Mouse (Mus musculus) forebrain, embryonic 12.5 days (tissue): ENCODE results near the gene Phyh. TPM values are rescaled to one million over a fixed set of nuclear protein-coding genes. Genes with fewer than 3 reads are reported as not detected.
"Not testable (repeated sequence)": the region's sequence is repeated elsewhere in the genome, so short reads cannot be mapped to it uniquely, and the experiment has no call there.

Experiments
- ATAC-seq: fragments of 200-750 bp; cut with Nextera tagmentation; 2 replicates; pipeline ENCODE4 v1.8.0; 2017; ENCODE audit warnings: moderate TSS enrichment; ENCODE audit not compliant: low FRiP score
- H3K27ac ChIP-seq: fragments of 300-500 bp; sonication (generic); 2 replicates; pipeline ENCODE4 v1.5.1; 2016; ENCODE audit warnings: mild to moderate bottlenecking
- H3K27me3 ChIP-seq: fragments of 300-500 bp; sonication (generic); 2 replicates; pipeline ENCODE4 v1.6.1; 2016; ENCODE audit warnings: mild to moderate bottlenecking
- H3K36me3 ChIP-seq: fragments of 300-500 bp; sonication (generic); replicated peaks from 2 replicates; pipeline ENCODE4 v1.6.1; 2016; ENCODE audit warnings: mild to moderate bottlenecking
- H3K4me1 ChIP-seq: fragments of 300-500 bp; sonication (generic); 2 replicates; pipeline ENCODE4 v1.6.1; 2016
- H3K4me2 ChIP-seq: fragments of 300-500 bp; sonication (generic); 2 replicates; pipeline ENCODE4 v1.6.1; 2016; ENCODE audit warnings: mild to moderate bottlenecking, moderate library complexity
- H3K4me3 ChIP-seq: fragments of 300-500 bp; sonication (generic); replicated peaks from 2 replicates; pipeline ENCODE4 v1.5.1; 2016; ENCODE audit warnings: mild to moderate bottlenecking
- H3K9ac ChIP-seq: fragments of 300-500 bp; sonication (generic); 2 replicates; pipeline ENCODE4 v1.6.1; 2016; ENCODE audit warnings: mild to moderate bottlenecking
- H3K9me3 ChIP-seq: fragments of 300-500 bp; sonication (generic); 2 replicates; pipeline ENCODE4 v1.6.1; 2016
- WGBS: fragments of 180-500 bp; shearing (Covaris S2); methylation state at CpG from one replicate; pipeline ENCODE4 v1.1.7; 2016; 5-methylcytosine and 5-hydroxymethylcytosine counted together
- polyA plus RNA-seq: library from polyadenylated mRNA; unstranded; fragments of >200 nt; fragmentation: Nextera tagmentation; extraction: Ambion mirVana; gene quantifications from 2 replicates; pipeline ENCODE4 v1.2.1, GENCODE M21; 2016

The Phyh gene
- polyA plus RNA-seq, 1 experiment from 2014 or later: 44.0 TPM

- Histone ChIP-seq H3K9ac (no peak overlapping the region), H3K4me3 (no peak overlapping the region), H3K36me3 (0 out of 2 replicates have a peak, but pooled peaks cover 3% of the 10 kb centered on the region), H3K27ac (no peak overlapping the region), H3K9me3 (no peaks in the 10 kb centered on the region), H3K27me3 (no peaks in the 10 kb centered on the region), H3K4me2 (no peak overlapping the region), H3K4me1 (peaks cover 8% of the 10 kb centered on the region; the same call in 1 of the 2 replicates)
- no peak for ATAC-seq
- 68% methylated on average over 7 of the region's 7 CpGs for WGBS
These were observed 3.8 kb downstream of the Phyh start for GRCm38 (mm10) chr2:4922476-4923164.

- WGBS: 85% methylated on average over 3 of the region's 3 CpGs
- Histone ChIP-seq H3K4me1 (no peaks in the 10 kb centered on the region), H3K27ac (no peak overlapping the region), H3K9me3 (no peaks in the 10 kb centered on the region), H3K4me2 (no peak overlapping the region), H3K36me3 (peaks cover 13% of the 10 kb centered on the region; the same call in 1 of the 2 replicates), H3K4me3 (no peak overlapping the region), H3K9ac (no peak overlapping the region), H3K27me3 (no peaks in the 10 kb centered on the region)
- ATAC-seq: no peak
These were observed 8.6 kb downstream of the Phyh start for GRCm38 (mm10) chr2:4927391-4927790.

- Histone ChIP-seq H3K9ac (no peak overlapping the region), H3K27ac (no peak overlapping the region), H3K27me3 (no peaks in the 10 kb centered on the region), H3K4me2 (no peak overlapping the region), H3K4me1 (no peaks in the 10 kb centered on the region), H3K9me3 (no peaks in the 10 kb centered on the region), H3K36me3 (peaks cover 13% of the 10 kb centered on the region; the same call in 1 of the 2 replicates), H3K4me3 (no peak overlapping the region)
- WGBS: 88% methylated on average over 2 of the region's 2 CpGs
- ATAC-seq: no peak
These were observed 10.4 kb downstream of the Phyh start for GRCm38 (mm10) chr2:4929230-4929629.

GRCm38 (mm10) chr2:4934516-4934915, 15.7 kb downstream of the Phyh start:
- peaks cover 15% of the 10 kb centered on the region; the same call in 1 of the 2 replicates for H3K36me3 ChIP-seq

GRCm38 (mm10) chr2:4937931-4938330, 19.1 kb downstream of the Phyh start:
- Histone ChIP-seq H3K36me3 (0 out of 2 replicates have a peak, but pooled peaks cover 5% of the 10 kb centered on the region), H3K4me3 (no peak overlapping the region), H3K4me1 (no peaks in the 10 kb centered on the region), H3K9me3 (0 out of 2 replicates have a peak, but pooled peaks cover 1% of the 10 kb centered on the region), H3K9ac (no peak overlapping the region), H3K27ac (no peak overlapping the region), H3K27me3 (no peaks in the 10 kb centered on the region), H3K4me2 (no peak overlapping the region)
- no peak for ATAC-seq
- 92% methylated on average over 7 of the region's 7 CpGs for WGBS

More at GRCm38 (mm10) chr2:4934516-4934915, 15.7 kb downstream of the Phyh start:
- Histone ChIP-seq H3K4me1 (no peaks in the 10 kb centered on the region), H3K27me3 (no peaks in the 10 kb centered on the region), H3K9ac (no peak overlapping the region), H3K9me3 (no peaks in the 10 kb centered on the region), H3K27ac (no peak overlapping the region), H3K4me3 (no peak overlapping the region), H3K4me2 (no peak overlapping the region)
- 93% methylated on average over 9 of the region's 9 CpGs for WGBS
- no peak for ATAC-seq

GRCm38 (mm10) chr2:4940861-4941260, 22.0 kb downstream of the Phyh start:
- Histone ChIP-seq H3K4me3 (no peak overlapping the region), H3K4me2 (no peak overlapping the region), H3K27me3 (no peaks in the 10 kb centered on the region), H3K27ac (no peak overlapping the region), H3K4me1 (no peaks in the 10 kb centered on the region), H3K9me3 (peaks cover 7% of the 10 kb centered on the region; the same call in 1 of the 2 replicates), H3K9ac (no peak overlapping the region), H3K36me3 (0 out of 2 replicates have a peak, but pooled peaks cover 5% of the 10 kb centered on the region)
- WGBS: 94% methylated on average over 11 of the region's 11 CpGs
- ATAC-seq: no peak

GRCm38 (mm10) chr2:4949691-4950090, 30.9 kb downstream of the Phyh start:
- not testable (repeated sequence) for H3K4me3 ChIP-seq, H3K9me3 ChIP-seq, H3K36me3 ChIP-seq, H3K9ac ChIP-seq, H3K27me3 ChIP-seq, H3K27ac ChIP-seq, ATAC-seq, H3K4me1 ChIP-seq, H3K4me2 ChIP-seq
- WGBS: 90% methylated on average over 6 of the region's 8 CpGs

- ATAC-seq: no peak
- H3K4me2 ChIP-seq: no peak overlapping the region
- WGBS: 91% methylated on average over 2 of the region's 2 CpGs
These were observed 32.2 kb downstream of the Phyh start for GRCm38 (mm10) chr2:4950986-4951385.

GRCm38 (mm10) chr2:4954216-4954760, 35.5 kb downstream of the Phyh start:
- Histone ChIP-seq H3K4me3 (no peak overlapping the region), H3K9ac (no peak overlapping the region), H3K27me3 (no peaks in the 10 kb centered on the region), H3K36me3 (no peaks in the 10 kb centered on the region), H3K4me2 (no peak overlapping the region), H3K27ac (no peak overlapping the region), H3K9me3 (no peaks in the 10 kb centered on the region), H3K4me1 (no peaks in the 10 kb centered on the region)
- WGBS: 85% methylated on average over 6 of the region's 6 CpGs
- no peak for ATAC-seq

More at GRCm38 (mm10) chr2:4950986-4951385, 32.2 kb downstream of the Phyh start:
- Histone ChIP-seq H3K9ac (no peak overlapping the region), H3K27ac (no peak overlapping the region), H3K9me3 (no peaks in the 10 kb centered on the region), H3K27me3 (no peaks in the 10 kb centered on the region), H3K36me3 (no peaks in the 10 kb centered on the region), H3K4me3 (no peak overlapping the region), H3K4me1 (no peaks in the 10 kb centered on the region)

- Histone ChIP-seq H3K4me3 (no peak overlapping the region), H3K4me1 (no peaks in the 10 kb centered on the region), H3K9ac (no peak overlapping the region), H3K9me3 (no peaks in the 10 kb centered on the region), H3K36me3 (no peaks in the 10 kb centered on the region), H3K27ac (no peak overlapping the region), H3K4me2 (no peak overlapping the region), H3K27me3 (no peaks in the 10 kb centered on the region)
- 92% methylated on average over 12 of the region's 12 CpGs for WGBS
- ATAC-seq: no peak
These were observed 39.2 kb downstream of the Phyh start for GRCm38 (mm10) chr2:4958039-4958438.

GRCm38 (mm10) chr2:4967806-4968205, 49.0 kb downstream of the Phyh start:
- no peaks in the 10 kb centered on the region for H3K27me3 ChIP-seq
- no peaks in the 10 kb centered on the region for H3K9me3 ChIP-seq
- WGBS: 95% methylated on average over 2 of the region's 2 CpGs
- ATAC-seq: no peak
- H3K36me3 ChIP-seq: no peaks in the 10 kb centered on the region
- H3K4me3 ChIP-seq: no peak overlapping the region
- no peak overlapping the region for H3K27ac ChIP-seq
- no peak overlapping the region for H3K4me2 ChIP-seq
- H3K4me1 ChIP-seq: no peaks in the 10 kb centered on the region
- H3K9ac ChIP-seq: no peak overlapping the region

- Histone ChIP-seq H3K9me3 (no peaks in the 10 kb centered on the region), H3K27ac (no peak overlapping the region), H3K27me3 (no peaks in the 10 kb centered on the region), H3K9ac (no peak overlapping the region), H3K4me2 (no peak overlapping the region), H3K4me1 (no peaks in the 10 kb centered on the region), H3K36me3 (no peaks in the 10 kb centered on the region), H3K4me3 (no peak overlapping the region)
- ATAC-seq: no peak
- WGBS: 75% methylated on average over 2 of the region's 2 CpGs
These were observed 50.3 kb downstream of the Phyh start for GRCm38 (mm10) chr2:4969083-4969482.

- ATAC-seq: no peak
- H3K9me3 ChIP-seq: no peaks in the 10 kb centered on the region
- no peak within 1 kb of the TSS for H3K9ac ChIP-seq
- 80% methylated on average over 5 of the region's 5 CpGs for WGBS
- H3K36me3 ChIP-seq: no peaks in the 10 kb centered on the region
- no peak within 1 kb of the TSS for H3K4me3 ChIP-seq
- no peak within 1 kb of the TSS for H3K4me2 ChIP-seq
- H3K4me1 ChIP-seq: peaks cover 6% of the 10 kb centered on the region; the same call in 1 of the 2 replicates
- no peaks in the 10 kb centered on the region for H3K27me3 ChIP-seq
- no peak within 1 kb of the TSS for H3K27ac ChIP-seq
These were observed 57.0 kb downstream of the Phyh start, which contains the start of gene Ucma for GRCm38 (mm10) chr2:4975807-4976206. TSS of gene Ucma (plus strand) at chr2:4976122.
